Mouse (Mus musculus): ENCODE data around the gene Hydin. TPM values are rescaled to one million over a fixed set of nuclear protein-coding genes. Genes with fewer than 3 reads are reported as not detected.

Gene Hydin
- polyA plus RNA-seq, 1 experiment from 2014 or later: 0.01 TPM

GRCm38 (mm10) chr8:110462627-110463208 is 195.9 kb downstream of the Hydin start:
- Histone ChIP-seq H3K4me3 (ENCODE audit: low read depth, low read length) (no peak overlapping the region), H3K27ac (ENCODE audit: low read depth) (no peak overlapping the region), H3K9me3 (ENCODE audit: low read length) (no peaks in the 10 kb centered on the region), H3K4me2 (ENCODE audit: low read depth, low read length) (no peak overlapping the region), H3K9ac (replicated peaks) (no peak overlapping the region), H3K4me1 (ENCODE audit: insufficient read depth) (no peaks in the 10 kb centered on the region), H3K27me3 (ENCODE audit: insufficient read depth, low read length) (no peaks in the 10 kb centered on the region), H3K36me3 (replicated peaks; ENCODE audit: insufficient read depth, low read length) (no peaks in the 10 kb centered on the region)
- DNase-seq (no peak), ATAC-seq (no peak)
- no peak for TF ChIP-seq EP300 (IDR thresholded peaks at IDR 0.05; ENCODE audit: low read depth)
- TF ChIP-seq CTCF (IDR thresholded peaks at IDR 0.05; ENCODE audit: low read depth): no peak
- WGBS (ENCODE audit: insufficient replicate concordance): 77% methylated on average over 10 of the region's 10 CpGs

DNA sequence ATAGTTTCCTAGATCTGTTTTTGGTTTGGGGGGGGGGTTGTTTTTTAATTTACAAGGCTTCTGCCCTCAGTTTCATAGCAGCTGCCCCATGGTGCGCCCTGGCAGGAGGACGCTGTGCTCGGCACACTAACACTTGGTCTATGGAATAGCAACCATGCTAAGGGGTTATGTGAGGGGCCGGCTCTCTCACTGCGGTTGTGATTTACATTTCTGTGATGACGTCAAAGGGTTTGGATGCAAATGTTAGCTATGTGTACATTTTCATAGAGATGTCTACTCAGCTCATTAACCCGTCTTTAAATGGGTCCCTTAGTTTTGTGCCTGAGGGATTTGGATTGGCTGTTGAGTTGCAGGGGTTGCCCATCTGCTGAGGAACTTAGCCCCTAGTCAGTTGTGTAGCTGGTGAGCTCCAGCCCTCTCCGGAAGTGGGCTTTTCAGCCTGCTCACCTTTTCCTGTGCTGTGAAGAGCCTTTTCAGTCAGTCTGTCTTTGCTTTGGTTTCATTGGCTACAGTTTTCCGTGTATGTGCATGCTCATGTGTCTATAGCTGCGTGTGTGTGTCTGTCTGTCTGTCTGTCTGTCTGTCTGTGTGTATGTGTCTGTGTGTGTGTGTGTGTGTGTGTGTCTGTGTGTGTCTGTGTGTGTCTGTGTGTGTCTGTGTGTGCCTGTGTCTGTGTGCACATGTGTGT is 197.1 kb downstream of the Hydin start:
- DNase-seq (no peak), ATAC-seq (no peak)
- Histone ChIP-seq H3K4me1 (ENCODE audit: insufficient read depth) (no peaks in the 10 kb centered on the region), H3K4me3 (ENCODE audit: low read depth, low read length) (no peak overlapping the region), H3K4me2 (ENCODE audit: low read depth, low read length) (no peak overlapping the region), H3K27me3 (ENCODE audit: insufficient read depth, low read length) (no peaks in the 10 kb centered on the region), H3K27ac (ENCODE audit: low read depth) (no peak overlapping the region), H3K9ac (replicated peaks) (no peak overlapping the region), H3K9me3 (ENCODE audit: low read length) (no peaks in the 10 kb centered on the region), H3K36me3 (replicated peaks; ENCODE audit: insufficient read depth, low read length) (no peaks in the 10 kb centered on the region)
- 79% methylated on average over 10 of the region's 10 CpGs for WGBS (ENCODE audit: insufficient replicate concordance)
- TF ChIP-seq EP300 (IDR thresholded peaks at IDR 0.05; ENCODE audit: low read depth) (no peak), CTCF (IDR thresholded peaks at IDR 0.05; ENCODE audit: low read depth) (no peak)

DNA sequence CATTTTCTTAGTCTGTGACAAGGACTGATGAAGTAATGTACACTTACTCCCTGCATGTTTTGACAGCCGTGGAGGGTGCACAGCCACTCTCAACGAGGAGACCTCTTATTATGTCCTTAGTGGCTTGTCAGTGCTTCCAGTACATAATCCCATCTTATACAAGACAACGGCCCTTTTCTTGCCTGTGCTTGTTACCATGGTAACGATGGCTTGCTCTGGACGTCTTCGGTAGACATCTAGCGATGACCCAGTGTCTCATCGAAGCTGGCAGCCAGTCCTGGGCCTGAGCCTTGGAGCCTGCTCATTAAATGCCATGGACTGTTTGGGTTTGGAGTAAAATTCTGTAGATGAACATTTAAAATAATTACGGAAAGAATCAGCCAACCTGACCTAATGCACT is 198.8 kb downstream of the Hydin start:
- no peaks in the 10 kb centered on the region for H3K36me3 ChIP-seq (replicated peaks; ENCODE audit: insufficient read depth, low read length)
- H3K27me3 ChIP-seq (ENCODE audit: insufficient read depth, low read length): no peaks in the 10 kb centered on the region
- TF ChIP-seq EP300 (IDR thresholded peaks at IDR 0.05; ENCODE audit: low read depth) (no peak), CTCF (IDR thresholded peaks at IDR 0.05; ENCODE audit: low read depth) (no peak)
- WGBS (ENCODE audit: insufficient replicate concordance): 82% methylated on average over 9 of the region's 9 CpGs
- DNase-seq (no peak), ATAC-seq (no peak)
- H3K4me1 ChIP-seq (ENCODE audit: insufficient read depth): no peaks in the 10 kb centered on the region
- H3K27ac ChIP-seq (ENCODE audit: low read depth): no peak overlapping the region
- no peak overlapping the region for H3K9ac ChIP-seq (replicated peaks)
- H3K4me2 ChIP-seq (ENCODE audit: low read depth, low read length): no peak overlapping the region
- H3K4me3 ChIP-seq (ENCODE audit: low read depth, low read length): no peak overlapping the region
- no peaks in the 10 kb centered on the region for H3K9me3 ChIP-seq (ENCODE audit: low read length)

DNA sequence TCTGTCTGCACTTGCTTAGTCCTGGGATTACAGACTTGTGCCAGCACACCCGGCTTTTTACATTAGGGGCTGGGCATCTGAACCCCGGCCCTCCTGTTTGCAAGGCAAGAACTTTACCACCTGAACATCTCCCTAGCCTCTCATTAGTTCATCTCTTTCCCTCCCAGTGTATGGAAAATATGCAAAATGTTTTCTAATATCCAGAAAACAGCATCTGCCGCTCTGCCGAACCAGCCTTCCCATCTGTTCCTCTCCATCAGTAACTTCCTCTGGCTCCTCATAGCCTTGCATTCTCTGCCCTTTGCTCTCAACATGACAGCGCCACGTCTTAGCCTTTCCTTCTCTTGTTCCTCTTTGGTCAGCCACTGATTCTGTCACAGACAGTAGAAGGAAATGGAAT is 210.5 kb downstream of the Hydin start:
- WGBS (ENCODE audit: insufficient replicate concordance): 60% methylated on average over 6 of the region's 6 CpGs
- TF ChIP-seq EP300 (IDR thresholded peaks at IDR 0.05; ENCODE audit: low read depth) (no peak), CTCF (IDR thresholded peaks at IDR 0.05; ENCODE audit: low read depth) (no peak)
- no peaks in the 10 kb centered on the region for H3K9me3 ChIP-seq (ENCODE audit: low read length)
- DNase-seq (no peak), ATAC-seq (no peak)
- no peak overlapping the region for H3K4me2 ChIP-seq (ENCODE audit: low read depth, low read length)
- no peaks in the 10 kb centered on the region for H3K36me3 ChIP-seq (replicated peaks; ENCODE audit: insufficient read depth, low read length)
- no peak overlapping the region for H3K4me3 ChIP-seq (ENCODE audit: low read depth, low read length)
- no peak overlapping the region for H3K27ac ChIP-seq (ENCODE audit: low read depth)
- no peaks in the 10 kb centered on the region for H3K4me1 ChIP-seq (ENCODE audit: insufficient read depth)
- no peaks in the 10 kb centered on the region for H3K27me3 ChIP-seq (ENCODE audit: insufficient read depth, low read length)
- no peak overlapping the region for H3K9ac ChIP-seq (replicated peaks)

- H3K9me3 ChIP-seq (ENCODE audit: low read length): no peaks in the 10 kb centered on the region
- no peaks in the 10 kb centered on the region for H3K4me1 ChIP-seq (ENCODE audit: insufficient read depth)
- DNase-seq: no peak
- H3K27me3 ChIP-seq (ENCODE audit: insufficient read depth, low read length): no peaks in the 10 kb centered on the region
- H3K36me3 ChIP-seq (replicated peaks; ENCODE audit: insufficient read depth, low read length): no peaks in the 10 kb centered on the region
- no peak overlapping the region for H3K4me3 ChIP-seq (ENCODE audit: low read depth, low read length)
- no peak overlapping the region for H3K9ac ChIP-seq (replicated peaks)
- H3K4me2 ChIP-seq (ENCODE audit: low read depth, low read length): no peak overlapping the region
- no peak for ATAC-seq
- H3K27ac ChIP-seq (ENCODE audit: low read depth): no peak overlapping the region
- WGBS (ENCODE audit: insufficient replicate concordance): 37% methylated on average over 6 of the region's 6 CpGs
- TF ChIP-seq CTCF (IDR thresholded peaks at IDR 0.05; ENCODE audit: low read depth) (peak; percentile 62), EP300 (IDR thresholded peaks at IDR 0.05; ENCODE audit: low read depth) (no peak)
These were observed 211.8 kb downstream of the Hydin start for GRCm38 (mm10) chr8:110478576-110478975.

GRCm38 (mm10) chr8:110479401-110479800 is 212.6 kb downstream of the Hydin start:
- Histone ChIP-seq H3K4me3 (ENCODE audit: low read depth, low read length) (no peak overlapping the region), H3K27me3 (ENCODE audit: insufficient read depth, low read length) (no peaks in the 10 kb centered on the region), H3K36me3 (replicated peaks; ENCODE audit: insufficient read depth, low read length) (no peaks in the 10 kb centered on the region), H3K4me2 (ENCODE audit: low read depth, low read length) (no peak overlapping the region), H3K9me3 (ENCODE audit: low read length) (no peaks in the 10 kb centered on the region), H3K4me1 (ENCODE audit: insufficient read depth) (no peaks in the 10 kb centered on the region), H3K27ac (ENCODE audit: low read depth) (no peak overlapping the region), H3K9ac (replicated peaks) (no peak overlapping the region)
- no peak for ATAC-seq
- no peak for DNase-seq
- TF ChIP-seq CTCF (IDR thresholded peaks at IDR 0.05; ENCODE audit: low read depth) (no peak), EP300 (IDR thresholded peaks at IDR 0.05; ENCODE audit: low read depth) (no peak)
- WGBS (ENCODE audit: insufficient replicate concordance): 57% methylated on average over 12 of the region's 12 CpGs

Data from liver, postnatal 0 days (tissue).